Mouse (Mus musculus) MEL (cell line): Measurements from ENCODE around the gene Cdc42se2.

Source experiments
- E2F4 ChIP-seq: IDR thresholded peaks from 2 replicates; pipeline ENCODE4 v1.6.1; 2011; ENCODE audit warnings: low read depth, low read length, improper control_type of control experiment, borderline replicate concordance
- MAX ChIP-seq: IDR thresholded peaks from 2 replicates; pipeline ENCODE4 v1.6.1; 2011; ENCODE audit warnings: low read length, improper control_type of control experiment

- TF ChIP-seq E2F4 (no peak), MAX (no peak)
Observed at GRCm38 (mm10) chr11:54757993-54758392, 29.5 kb downstream of the Cdc42se2 start.
